Mouse (Mus musculus) stomach, embryonic 15.5 days (tissue): ENCODE measurements at regions not wholly inside any gene's neighbourhood (a gene's known extent, or its start where the extent isn't known, plus 50 kb on each side); places are given as distances from the start of the nearest gene placed in this dataset.

Experiments used
- ATAC-seq: fragments of 200-750 bp; cut with Nextera tagmentation; 2 replicates; pipeline ENCODE4 v1.8.0; 2017; ENCODE audit warnings: low read depth, moderate number of reproducible peaks, moderate TSS enrichment; ENCODE audit not compliant: insufficient read depth, low FRiP score
- H3K27ac ChIP-seq: fragments of 300-500 bp; sonication (generic); 2 replicates; pipeline ENCODE4 v1.5.1; 2015; ENCODE audit warnings: mild to moderate bottlenecking, inconsistent platforms
- H3K27me3 ChIP-seq: fragments of 300-500 bp; sonication (generic); replicated peaks from 2 replicates; pipeline ENCODE4 v1.6.1; 2015; ENCODE audit warnings: inconsistent platforms
- H3K36me3 ChIP-seq: fragments of 300-500 bp; sonication (generic); 2 replicates; pipeline ENCODE4 v1.6.1; 2015; ENCODE audit warnings: inconsistent platforms
- H3K4me1 ChIP-seq: fragments of 300-500 bp; sonication (generic); 2 replicates; pipeline ENCODE4 v1.6.1; 2015; ENCODE audit warnings: inconsistent platforms
- H3K4me2 ChIP-seq: fragments of 300-500 bp; sonication (generic); 2 replicates; pipeline ENCODE4 v1.6.1; 2015; ENCODE audit warnings: mild to moderate bottlenecking, inconsistent platforms
- H3K4me3 ChIP-seq: fragments of 300-500 bp; sonication (generic); replicated peaks from 2 replicates; pipeline ENCODE4 v1.5.1; 2015; ENCODE audit warnings: inconsistent platforms
- H3K9ac ChIP-seq: fragments of 300-500 bp; sonication (generic); 2 replicates; pipeline ENCODE4 v1.6.1; 2015; ENCODE audit warnings: inconsistent platforms
- H3K9me3 ChIP-seq: fragments of 300-500 bp; sonication (generic); 2 replicates; pipeline ENCODE4 v1.6.1; 2016; ENCODE audit warnings: inconsistent platforms
- WGBS: fragments of 180-500 bp; shearing (Covaris S2); methylation state at CpG from one replicate; pipeline ENCODE4 v1.1.7; 2015; 5-methylcytosine and 5-hydroxymethylcytosine counted together

DNA sequence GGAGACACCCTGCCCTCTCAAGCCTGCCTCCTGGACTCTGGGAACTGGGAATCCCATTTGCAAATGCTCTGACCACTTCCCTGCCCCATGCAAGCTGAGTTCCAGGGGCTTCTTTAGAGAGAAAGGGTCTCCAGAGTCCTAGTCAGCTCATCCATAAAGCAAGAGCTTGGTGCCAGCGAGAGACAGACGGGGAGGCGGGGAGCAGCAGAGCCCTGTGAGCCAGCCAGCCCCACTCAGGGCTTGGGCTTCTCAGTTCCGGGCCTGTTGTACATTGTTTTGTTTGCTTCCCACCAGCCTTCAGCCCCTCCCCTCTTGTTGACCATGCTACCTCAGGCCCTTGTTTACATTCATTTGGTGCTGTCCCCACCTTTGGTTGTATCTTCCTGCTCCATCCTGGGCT lies 143.9 kb upstream of the Thy1 start:
- no peak overlapping the region for H3K4me3 ChIP-seq
- ATAC-seq: no peak
- H3K4me2 ChIP-seq: no peak overlapping the region
- H3K9ac ChIP-seq: no peak overlapping the region
- H3K36me3 ChIP-seq: no peaks in the 10 kb centered on the region
- H3K27ac ChIP-seq: no peak overlapping the region
- no peaks in the 10 kb centered on the region for H3K27me3 ChIP-seq
- H3K4me1 ChIP-seq: no peaks in the 10 kb centered on the region
- WGBS: 27% methylated on average over 4 of the region's 4 CpGs
- no peaks in the 10 kb centered on the region for H3K9me3 ChIP-seq

DNA sequence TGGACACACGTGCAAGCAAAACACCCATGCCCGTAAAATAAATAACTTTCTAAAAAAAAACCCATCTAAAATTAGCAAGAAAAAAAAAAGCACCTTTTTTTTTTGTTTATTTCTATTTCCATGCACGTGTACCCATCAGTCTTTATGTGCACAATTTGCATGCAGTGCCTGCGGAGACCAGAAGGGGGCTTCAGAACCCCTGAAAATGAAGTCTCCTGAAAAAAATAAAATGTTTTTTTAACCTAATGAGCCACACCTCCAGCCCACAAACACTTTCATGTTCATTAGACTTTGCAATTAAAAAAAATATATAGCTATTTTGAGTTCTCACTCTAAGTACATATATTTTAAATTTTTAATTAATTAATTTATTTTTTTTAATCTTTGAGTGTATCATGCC lies 134.9 kb upstream of the Thy1 start:
- H3K9ac ChIP-seq: no peak overlapping the region
- H3K27ac ChIP-seq: no peak overlapping the region
- H3K4me3 ChIP-seq: no peak overlapping the region
- H3K27me3 ChIP-seq: no peaks in the 10 kb centered on the region
- 84% methylated on average over 4 of the region's 4 CpGs for WGBS
- H3K4me2 ChIP-seq: no peak overlapping the region
- H3K4me1 ChIP-seq: no peaks in the 10 kb centered on the region
- no peaks in the 10 kb centered on the region for H3K9me3 ChIP-seq
- H3K36me3 ChIP-seq: no peaks in the 10 kb centered on the region
- no peak for ATAC-seq

DNA sequence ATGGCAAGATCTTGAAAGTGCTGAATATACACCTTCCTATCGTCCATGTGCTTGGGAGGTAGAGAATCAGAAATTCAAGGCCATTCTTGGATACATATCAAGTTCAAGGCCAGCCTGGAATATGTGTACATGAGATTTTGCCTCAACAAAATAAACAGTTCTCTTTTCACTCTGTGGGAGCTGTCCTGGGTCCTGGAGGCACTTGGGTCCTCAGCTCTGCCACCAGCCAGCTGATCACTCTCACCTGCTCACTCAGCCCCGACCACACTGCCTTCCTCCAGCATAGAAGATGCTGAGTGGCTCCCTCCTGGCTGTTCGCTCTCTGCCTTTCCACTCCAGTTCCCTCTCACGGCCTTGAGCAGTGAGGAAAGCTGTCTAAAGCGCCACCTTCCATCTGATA lies 128.2 kb upstream of the Thy1 start:
- Histone ChIP-seq H3K27ac (no peak overlapping the region), H3K27me3 (peaks cover 16% of the 10 kb centered on the region; the same call in 1 of the 2 replicates), H3K4me1 (no peaks in the 10 kb centered on the region), H3K9me3 (no peaks in the 10 kb centered on the region), H3K36me3 (no peaks in the 10 kb centered on the region), H3K4me3 (no peak overlapping the region), H3K4me2 (no peak overlapping the region), H3K9ac (no peak overlapping the region)
- 54% methylated on average over 5 of the region's 5 CpGs for WGBS
- ATAC-seq: no peak

DNA sequence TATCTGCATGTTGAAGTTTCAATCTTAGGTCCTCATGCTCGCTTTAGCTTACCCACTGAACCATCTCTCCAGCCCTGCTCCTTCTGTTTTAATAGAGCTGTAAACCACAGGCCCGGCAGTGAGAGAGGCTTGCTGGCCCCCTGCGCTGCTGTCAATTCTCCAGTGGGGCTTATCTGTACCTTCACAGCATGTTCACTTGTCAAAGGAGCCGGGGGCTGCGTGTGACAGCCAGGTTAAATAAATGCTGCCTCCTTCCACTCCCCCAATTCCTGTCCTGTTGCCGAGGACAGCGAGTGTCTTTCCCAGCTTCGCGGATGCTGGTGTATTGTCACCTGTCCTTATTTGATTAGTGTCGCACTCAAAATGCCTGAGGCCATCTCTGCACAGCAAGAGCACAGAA lies 125.7 kb upstream of the Thy1 start:
- 0 out of 2 replicates have a peak, but pooled peaks cover 4% of the 10 kb centered on the region for H3K4me1 ChIP-seq
- no peaks in the 10 kb centered on the region for H3K9me3 ChIP-seq
- H3K4me2 ChIP-seq: no peak overlapping the region
- H3K4me3 ChIP-seq: no peak overlapping the region
- no peaks in the 10 kb centered on the region for H3K36me3 ChIP-seq
- no peak overlapping the region for H3K9ac ChIP-seq
- no peak overlapping the region for H3K27ac ChIP-seq
- peaks cover 34% of the 10 kb centered on the region for H3K27me3 ChIP-seq
- ATAC-seq: no peak
- 36% methylated on average over 10 of the region's 10 CpGs for WGBS

DNA sequence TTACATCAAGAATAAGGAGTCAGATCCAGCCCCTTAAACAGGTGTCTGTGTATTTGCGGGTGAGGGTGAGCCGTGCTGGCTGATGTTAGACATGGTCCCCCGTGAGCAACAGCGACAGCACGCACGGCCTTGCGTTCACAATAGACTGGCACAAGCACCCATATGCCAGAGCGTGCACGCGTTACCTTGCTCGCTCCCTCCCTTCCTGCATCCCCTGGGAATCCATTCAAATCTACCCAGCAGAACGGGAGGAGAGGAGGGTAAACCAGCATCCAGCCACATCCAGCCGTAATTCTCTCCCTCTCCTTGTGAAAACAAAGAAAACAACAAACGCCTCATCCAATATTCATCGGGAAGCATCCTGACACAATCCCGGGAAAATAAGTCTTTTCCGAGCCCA lies 124.2 kb upstream of the Thy1 start:
- Histone ChIP-seq H3K9me3 (no peaks in the 10 kb centered on the region), H3K4me1 (0 out of 2 replicates have a peak, but pooled peaks cover 4% of the 10 kb centered on the region), H3K4me3 (no peak overlapping the region), H3K36me3 (no peaks in the 10 kb centered on the region), H3K4me2 (no peak overlapping the region), H3K27me3 (peaks cover 39% of the 10 kb centered on the region), H3K9ac (no peak overlapping the region), H3K27ac (no peak overlapping the region)
- no peak for ATAC-seq
- WGBS: 83% methylated on average over 17 of the region's 17 CpGs

DNA sequence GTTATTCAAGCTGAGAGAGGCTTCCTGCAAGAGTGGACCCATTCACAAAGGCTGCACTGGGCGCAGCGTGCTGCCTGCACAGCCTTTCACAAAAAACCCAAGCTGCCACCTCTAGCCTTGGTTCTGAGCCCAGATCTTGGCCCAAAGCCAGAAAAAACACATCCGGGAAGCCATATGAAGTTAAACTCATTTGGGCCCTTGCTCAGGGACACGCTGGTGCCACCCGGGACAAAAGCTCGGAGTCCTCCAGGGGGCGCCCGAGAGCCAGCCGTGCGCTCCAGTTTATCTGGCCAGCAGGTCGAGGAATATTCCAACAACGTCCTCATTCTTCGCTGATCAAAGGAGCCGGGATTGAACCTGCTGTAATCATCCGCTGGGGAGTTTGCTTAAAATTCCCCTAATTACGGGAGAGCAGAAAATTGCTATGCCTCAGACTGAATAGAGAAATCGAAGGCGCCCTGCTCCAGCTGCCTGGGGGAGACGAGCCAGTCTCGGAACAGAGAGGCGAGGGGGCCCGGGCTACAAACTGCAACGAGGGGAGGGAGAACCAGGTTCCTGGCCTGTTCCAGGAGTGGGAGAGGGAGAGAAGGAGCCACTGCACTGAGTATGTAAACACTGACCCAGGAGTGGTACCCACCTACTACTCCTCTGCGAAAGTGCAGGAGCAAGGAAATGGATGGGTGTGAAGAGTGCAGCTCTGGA lies 123.0 kb upstream of the Thy1 start:
- 15% methylated on average over 24 of the region's 24 CpGs for WGBS
- peaks cover 39% of the 10 kb centered on the region for H3K27me3 ChIP-seq
- 0 out of 2 replicates have a peak, but pooled peaks cover 4% of the 10 kb centered on the region for H3K4me1 ChIP-seq
- ATAC-seq: no peak
- H3K9me3 ChIP-seq: no peaks in the 10 kb centered on the region
- no peaks in the 10 kb centered on the region for H3K36me3 ChIP-seq
- no peak overlapping the region for H3K4me3 ChIP-seq
- no peak overlapping the region for H3K9ac ChIP-seq
- H3K4me2 ChIP-seq: 0 out of 2 replicates have a peak overlapping the region, but pooled peaks have one; percentile 11
- H3K27ac ChIP-seq: no peak overlapping the region

DNA sequence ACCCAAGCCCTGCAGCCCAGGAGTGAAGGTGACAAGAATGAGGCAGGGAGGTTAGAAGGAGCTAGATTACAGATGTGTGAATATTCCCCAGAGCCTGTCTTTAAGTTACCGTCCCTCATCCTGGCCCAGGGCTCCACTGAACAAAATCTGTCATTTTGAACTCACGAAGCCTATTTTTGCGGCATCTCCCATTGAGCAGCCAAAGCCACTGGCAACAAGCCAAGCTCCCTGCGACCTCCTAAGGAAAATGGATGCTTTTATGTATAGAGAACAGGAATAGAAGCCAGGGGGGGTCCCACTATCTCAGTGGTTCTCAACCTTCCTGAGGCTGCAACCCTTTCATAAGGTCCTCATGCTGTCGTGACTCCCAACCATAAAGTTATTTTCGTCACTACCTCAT lies 121.0 kb upstream of the Thy1 start:
- peaks cover 36% of the 10 kb centered on the region for H3K27me3 ChIP-seq
- H3K4me1 ChIP-seq: 0 out of 2 replicates have a peak, but pooled peaks cover 4% of the 10 kb centered on the region
- ATAC-seq: no peak
- H3K27ac ChIP-seq: no peak overlapping the region
- H3K9ac ChIP-seq: no peak overlapping the region
- H3K9me3 ChIP-seq: no peaks in the 10 kb centered on the region
- no peak overlapping the region for H3K4me2 ChIP-seq
- no peak overlapping the region for H3K4me3 ChIP-seq
- 63% methylated on average over 6 of the region's 6 CpGs for WGBS
- no peaks in the 10 kb centered on the region for H3K36me3 ChIP-seq

DNA sequence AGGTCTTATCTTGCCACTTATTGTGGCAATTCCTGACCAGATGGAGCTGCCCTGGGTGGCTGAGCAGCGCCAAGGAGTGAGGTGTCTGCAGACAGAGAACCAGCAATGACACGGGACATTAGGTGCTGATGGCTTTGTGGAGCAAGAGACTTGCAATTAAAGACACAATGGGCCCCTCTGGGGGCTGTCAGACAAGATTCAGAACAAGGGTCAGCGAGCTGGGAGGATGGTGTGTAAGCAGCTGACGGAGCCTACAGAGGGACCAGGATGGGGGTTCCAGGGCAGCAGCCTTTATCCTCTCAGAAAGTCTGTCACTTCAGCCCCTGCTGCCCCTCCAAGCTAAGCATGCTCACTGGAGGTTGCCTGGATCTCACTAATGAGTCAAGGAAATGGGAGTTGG lies 120.1 kb upstream of the Thy1 start:
- Histone ChIP-seq H3K27me3 (peaks cover 31% of the 10 kb centered on the region), H3K4me2 (no peak overlapping the region), H3K9ac (no peak overlapping the region), H3K27ac (no peak overlapping the region), H3K36me3 (no peaks in the 10 kb centered on the region), H3K4me3 (no peak overlapping the region), H3K9me3 (no peaks in the 10 kb centered on the region), H3K4me1 (0 out of 2 replicates have a peak, but pooled peaks cover 4% of the 10 kb centered on the region)
- WGBS: 61% methylated on average over 4 of the region's 4 CpGs
- no peak for ATAC-seq

DNA sequence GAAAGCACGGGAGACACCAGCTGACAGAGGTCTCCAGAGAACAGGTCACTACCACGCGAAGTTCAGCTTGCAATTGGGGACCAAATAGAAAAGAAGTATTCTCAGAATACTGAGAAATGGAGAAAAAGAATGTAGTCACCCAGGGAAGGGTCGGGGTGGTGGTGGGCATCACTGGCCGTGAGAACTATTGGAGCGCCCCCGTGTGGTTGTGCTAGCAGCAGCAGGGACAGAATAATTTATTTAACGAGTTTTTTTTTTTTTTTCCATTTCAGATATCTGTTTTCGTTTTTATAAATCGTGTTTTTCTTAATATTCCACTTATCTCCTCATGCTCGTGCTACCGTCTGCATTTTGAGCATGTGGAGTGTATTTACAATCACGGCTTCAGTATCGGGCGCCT lies 118.4 kb upstream of the Thy1 start:
- Histone ChIP-seq H3K4me3 (no peak overlapping the region), H3K27ac (no peak overlapping the region), H3K4me1 (0 out of 2 replicates have a peak, but pooled peaks cover 4% of the 10 kb centered on the region), H3K9me3 (no peaks in the 10 kb centered on the region), H3K9ac (no peak overlapping the region), H3K27me3 (peaks cover 22% of the 10 kb centered on the region; the same call in 1 of the 2 replicates), H3K4me2 (no peak overlapping the region), H3K36me3 (no peaks in the 10 kb centered on the region)
- 32% methylated on average over 15 of the region's 15 CpGs for WGBS
- no peak for ATAC-seq

DNA sequence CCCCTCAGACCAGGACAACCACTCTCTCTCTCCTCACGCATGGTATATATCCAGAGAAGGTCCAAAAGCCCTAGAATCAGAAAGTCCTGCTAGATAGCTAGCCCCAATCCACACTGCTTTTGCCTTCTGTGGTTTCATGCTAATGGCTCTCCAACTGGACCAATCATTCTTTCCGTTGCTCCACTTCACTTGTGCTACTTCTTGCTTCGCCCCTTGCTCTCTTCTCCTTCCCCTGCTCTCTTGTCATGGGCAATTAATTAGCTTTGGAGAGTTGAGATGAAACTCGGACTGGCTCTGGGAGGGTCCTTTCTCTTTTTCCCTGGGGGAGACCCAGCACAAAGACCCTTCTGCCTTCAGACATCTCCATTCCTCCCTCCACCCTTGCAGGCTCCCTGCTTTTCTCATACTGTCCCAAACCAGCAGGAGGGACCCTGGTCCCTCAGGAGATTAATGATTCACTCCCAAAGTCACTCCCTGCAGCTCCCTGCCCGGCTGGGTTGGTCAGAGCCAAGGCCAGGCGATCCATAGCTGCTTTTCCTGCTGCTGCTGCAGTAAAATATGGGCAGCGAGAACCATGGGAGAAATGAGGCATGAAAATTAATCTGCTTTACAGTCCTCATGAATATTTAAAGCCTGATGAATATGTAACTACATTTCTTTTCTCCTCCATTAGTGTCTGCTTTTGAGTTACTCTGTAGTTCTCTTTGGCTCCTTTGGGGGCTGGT lies 113.7 kb upstream of the Thy1 start:
- Histone ChIP-seq H3K9me3 (no peaks in the 10 kb centered on the region), H3K36me3 (no peaks in the 10 kb centered on the region), H3K27me3 (no peaks in the 10 kb centered on the region), H3K9ac (no peak overlapping the region), H3K27ac (no peak overlapping the region), H3K4me1 (no peaks in the 10 kb centered on the region), H3K4me3 (no peak overlapping the region), H3K4me2 (no peak overlapping the region)
- WGBS: 26% methylated on average over 7 of the region's 7 CpGs
- ATAC-seq: no peak

DNA sequence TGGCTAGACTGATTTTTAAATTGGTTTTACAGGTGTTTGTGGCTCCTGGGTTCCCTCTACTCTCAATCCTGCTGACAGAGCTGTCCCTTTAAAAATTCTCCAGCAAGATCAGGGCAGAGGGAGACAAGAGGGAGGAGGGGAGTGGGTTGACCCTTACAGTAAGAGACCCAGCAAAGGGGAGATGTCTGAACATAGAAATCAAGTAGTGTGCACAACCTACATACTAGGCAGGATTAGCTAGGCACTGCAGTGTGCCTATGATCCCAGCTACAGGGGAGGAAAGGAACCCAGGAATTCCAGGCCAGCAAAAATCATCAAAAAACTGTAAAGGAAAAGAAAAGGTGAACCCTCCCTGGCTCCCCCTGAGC lies 113.2 kb upstream of the Thy1 start:
- H3K4me1 ChIP-seq: no peaks in the 10 kb centered on the region
- no peaks in the 10 kb centered on the region for H3K36me3 ChIP-seq
- no peak overlapping the region for H3K4me3 ChIP-seq
- no peaks in the 10 kb centered on the region for H3K27me3 ChIP-seq
- no peak overlapping the region for H3K4me2 ChIP-seq
- H3K9me3 ChIP-seq: no peaks in the 10 kb centered on the region
- H3K9ac ChIP-seq: no peak overlapping the region
- H3K27ac ChIP-seq: no peak overlapping the region
- ATAC-seq: no peak

DNA sequence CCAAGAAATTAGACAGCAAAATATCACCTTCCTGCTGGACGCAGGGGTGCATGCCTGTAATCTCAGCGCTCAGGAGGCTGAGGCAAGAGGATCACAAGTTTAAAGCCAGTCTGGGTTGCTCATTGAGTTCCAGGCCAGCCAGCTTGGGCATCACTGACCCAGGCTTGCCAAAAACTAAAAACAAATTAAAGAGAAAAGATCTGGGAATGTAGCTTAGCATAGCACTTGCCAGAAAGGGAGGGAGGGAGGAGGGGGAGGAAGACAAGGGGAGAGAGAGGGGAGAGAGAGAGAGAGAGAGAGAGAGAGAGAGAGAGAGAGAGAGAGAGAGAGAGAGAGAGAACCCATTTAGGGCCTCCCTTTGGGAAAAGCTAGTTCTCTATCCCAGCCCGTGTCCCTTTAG lies 112.7 kb upstream of the Thy1 start:
- no peak overlapping the region for H3K4me2 ChIP-seq
- H3K27ac ChIP-seq: no peak overlapping the region

More for the DNA sequence above, 112.7 kb upstream of the Thy1 start:
- 69% methylated on average over 3 of the region's 3 CpGs for WGBS
- H3K36me3 ChIP-seq: no peaks in the 10 kb centered on the region
- no peak overlapping the region for H3K4me3 ChIP-seq
- no peaks in the 10 kb centered on the region for H3K9me3 ChIP-seq
- H3K4me1 ChIP-seq: no peaks in the 10 kb centered on the region
- no peaks in the 10 kb centered on the region for H3K27me3 ChIP-seq
- ATAC-seq: no peak
- H3K9ac ChIP-seq: no peak overlapping the region
